Mouse (Mus musculus) bone marrow, adult 2 months (tissue): ENCODE results near the gene Lcat.

Experiments
- CTCF ChIP-seq: fragments of 200-500 bp; IDR thresholded peaks from 2 replicates; pipeline ENCODE4 v1.5.1; 2011; ENCODE audit warnings: low read length, control low read depth; ENCODE audit not compliant: control insufficient read depth, insufficient read depth
- POLR2A ChIP-seq: fragments of 200-500 bp; IDR thresholded peaks from 2 replicates; pipeline ENCODE4 v1.6.1; 2011; ENCODE audit warnings: low read depth, mild to moderate bottlenecking, control low read depth, low read length, borderline replicate concordance; ENCODE audit not compliant: control insufficient read depth

GRCm38 (mm10) chr8:105900941-105901616 is 42.1 kb downstream of the Lcat start:
- no peak for TF ChIP-seq POLR2A
- no peak for TF ChIP-seq CTCF
